Mouse (Mus musculus) T-helper 2 cell (primary cell): ENCODE data around the gene Wwp2.
"Not testable (repeated sequence)": the region's sequence is repeated elsewhere in the genome, so short reads cannot be mapped to it uniquely, and the experiment has no call there.

Experiments used
- in situ Hi-C: fragments of 300-600 bp; cut with MboI, MseI; formaldehyde crosslinking; loops from one replicate; pipeline ENCODE4 v1.15.1; 2025; ENCODE audit warnings: high pct_unique_total_duplicates

Wwp2 gene

DNA sequence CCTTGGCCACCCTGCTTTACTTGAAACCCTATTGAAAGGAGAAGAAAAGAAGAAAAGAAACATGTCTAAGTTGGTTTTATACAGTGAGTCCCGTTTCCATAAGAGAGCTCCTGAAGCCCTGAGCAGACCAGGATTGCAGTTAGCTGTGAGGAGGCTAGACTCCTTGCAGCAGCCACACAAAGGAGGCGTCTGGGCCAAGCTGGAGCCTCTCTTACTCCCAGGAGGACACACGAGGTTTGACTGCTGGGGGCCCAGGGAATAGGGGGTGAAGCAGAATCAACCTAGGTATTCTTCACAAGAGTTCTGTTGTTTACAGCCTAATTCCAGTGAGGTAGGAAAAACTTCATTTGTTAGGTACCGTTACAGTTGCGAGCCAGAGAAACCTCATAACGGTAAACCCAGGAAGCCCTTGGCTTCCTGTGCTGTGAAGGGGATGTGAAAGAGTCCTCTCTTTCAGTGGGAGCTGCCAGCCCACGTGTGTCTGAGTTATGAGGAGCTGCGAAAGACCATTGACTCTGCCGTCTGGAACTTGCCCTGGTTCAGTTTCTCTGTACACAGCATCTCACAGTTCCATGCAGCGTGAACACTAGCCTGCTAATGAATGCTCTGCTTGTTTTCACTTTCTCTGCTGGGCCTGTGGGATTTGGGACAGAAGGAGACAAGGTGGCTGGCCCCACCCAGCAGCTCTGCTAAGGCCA is 36.4 kb downstream of the Wwp2 start:
- in situ Hi-C loops, result no loop called here

- in situ Hi-C loops, result no loop called here
These were observed 37.2 kb downstream of the Wwp2 start for GRCm38 (mm10) chr8:107473369-107473768.

GRCm38 (mm10) chr8:107475613-107476012 is 39.4 kb downstream of the Wwp2 start:
- in situ Hi-C loops, result no loop called here

- in situ Hi-C loops, result not testable (repeated sequence)
These were observed 40.6 kb downstream of the Wwp2 start for GRCm38 (mm10) chr8:107476786-107477185.

DNA sequence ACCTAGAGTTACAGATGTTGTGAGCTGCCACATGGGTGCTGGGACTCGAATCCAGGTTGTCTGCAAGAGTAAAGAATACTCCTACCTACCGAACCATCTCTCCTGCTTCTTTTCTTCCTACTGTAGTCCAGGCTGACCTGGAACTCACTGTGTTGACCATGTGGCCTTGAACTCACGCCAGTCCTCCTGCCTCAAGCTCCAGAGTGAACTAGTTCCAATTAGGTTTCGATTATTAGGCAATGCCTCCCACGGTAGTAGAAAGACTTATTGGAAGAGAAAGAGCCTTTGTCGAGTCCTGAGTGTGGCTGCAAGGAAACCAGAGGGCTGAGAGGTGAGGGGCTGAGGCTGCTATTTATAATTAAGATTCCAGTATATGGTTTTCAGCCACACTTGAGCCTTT is 42.6 kb downstream of the Wwp2 start:
- in situ Hi-C loops, result no loop called here

DNA sequence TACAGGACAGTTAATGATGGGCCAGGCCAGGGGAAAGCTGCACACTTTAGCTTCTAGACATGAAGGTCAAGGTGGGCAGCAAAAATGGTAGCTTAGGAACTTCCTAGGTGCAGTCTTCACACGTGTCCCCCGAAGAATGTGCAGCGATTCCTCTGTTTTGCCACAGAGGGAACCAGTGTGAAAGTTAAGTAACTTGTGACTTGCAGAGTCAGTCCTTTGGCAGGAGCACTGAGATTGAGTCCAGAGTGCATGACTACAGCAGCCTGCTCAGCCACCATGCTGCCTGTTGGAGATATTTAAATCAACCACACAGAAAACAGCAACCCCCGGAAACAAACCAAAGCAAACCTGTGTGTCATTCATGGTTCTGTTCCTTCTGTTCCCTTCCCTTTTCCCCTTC is 44.3 kb downstream of the Wwp2 start:
- in situ Hi-C loops, result no loop called here

GRCm38 (mm10) chr8:107483250-107483649 is 47.1 kb downstream of the Wwp2 start:
- in situ Hi-C loops, result no loop called here

- in situ Hi-C loops, result no loop called here
These were observed 48.8 kb downstream of the Wwp2 start for GRCm38 (mm10) chr8:107484956-107485355.

GRCm38 (mm10) chr8:107488551-107488950 is 52.4 kb downstream of the Wwp2 start:
- in situ Hi-C loops, result no loop called here

DNA sequence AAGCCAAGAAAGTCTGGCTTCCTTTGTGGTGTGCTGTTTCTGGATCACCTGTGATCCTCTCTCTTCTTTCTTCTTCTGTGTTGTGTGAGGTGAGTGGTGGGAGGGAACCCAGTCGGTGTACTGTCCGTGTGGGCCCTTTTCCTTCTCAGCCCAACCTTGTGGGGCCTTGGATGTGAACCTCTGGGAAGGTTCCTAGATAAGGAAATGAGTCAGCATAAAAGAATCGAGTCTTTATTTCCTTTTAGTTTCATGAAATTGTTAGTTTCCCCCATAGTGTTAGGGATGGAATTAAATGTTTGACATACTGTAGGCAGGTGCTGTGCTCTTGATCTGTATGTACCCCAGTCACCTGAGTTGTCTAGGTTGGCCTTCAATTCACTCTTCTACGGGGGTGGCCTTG is 52.9 kb downstream of the Wwp2 start:
- in situ Hi-C loops, result no loop called here

GRCm38 (mm10) chr8:107489921-107490320 is 53.8 kb downstream of the Wwp2 start:
- in situ Hi-C loops, result loop anchor here (5.0 kb wide), 1 partner anchor 43 kb away; no protein-coding TSS in a partner anchor

- in situ Hi-C loops, result loop anchor here (5.0 kb wide), 1 partner anchor 43 kb away; no protein-coding TSS in a partner anchor
These were observed 54.5 kb downstream of the Wwp2 start for GRCm38 (mm10) chr8:107490649-107491048.

DNA sequence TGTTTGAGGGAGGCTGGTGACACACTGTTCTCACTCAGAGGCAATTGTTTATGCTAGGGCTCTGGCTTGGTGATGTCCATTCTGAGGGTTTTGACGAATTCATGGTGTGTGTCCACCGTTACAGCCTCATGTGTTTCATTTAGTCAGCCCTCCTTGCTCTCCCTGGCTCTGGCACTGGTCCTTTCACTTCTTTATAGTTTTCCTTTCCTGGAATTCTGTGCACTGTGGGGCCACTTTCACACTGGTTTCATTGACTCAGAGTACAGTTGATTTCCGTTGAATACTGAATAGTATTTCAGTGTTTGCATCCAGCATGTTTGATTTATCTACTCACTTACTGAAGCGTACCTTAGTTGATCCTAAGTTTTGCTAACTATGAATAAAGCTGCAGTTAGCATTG is 55.0 kb downstream of the Wwp2 start:
- in situ Hi-C loops, result loop anchor here (5.0 kb wide), 1 partner anchor 44 kb away; no protein-coding TSS in a partner anchor

DNA sequence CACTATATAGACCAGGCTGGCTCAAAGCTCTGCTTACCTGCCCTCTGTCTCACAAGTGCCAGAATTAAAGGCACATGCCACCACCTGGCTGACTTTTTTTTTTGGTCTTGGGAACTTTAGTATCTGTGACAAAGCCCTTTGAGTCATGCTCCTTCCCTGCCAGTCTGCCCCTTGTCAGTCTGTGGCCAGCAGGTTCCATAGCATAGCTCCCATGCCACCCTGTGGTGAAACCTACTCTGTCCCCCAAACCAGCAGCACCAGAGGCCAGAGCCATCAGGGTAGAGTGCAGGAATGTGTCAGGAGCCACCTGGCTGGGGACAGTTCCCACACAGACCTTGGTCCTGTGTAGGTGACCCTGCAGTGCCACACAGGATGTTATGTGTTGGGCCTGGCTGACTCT is 55.7 kb downstream of the Wwp2 start:
- in situ Hi-C loops, result loop anchor here (5.0 kb wide), 1 partner anchor 45 kb away; no protein-coding TSS in a partner anchor

- in situ Hi-C loops, result loop anchor here (5.0 kb wide), 1 partner anchor 46 kb away; no protein-coding TSS in a partner anchor
These were observed 56.6 kb downstream of the Wwp2 start for GRCm38 (mm10) chr8:107492802-107493201.

DNA sequence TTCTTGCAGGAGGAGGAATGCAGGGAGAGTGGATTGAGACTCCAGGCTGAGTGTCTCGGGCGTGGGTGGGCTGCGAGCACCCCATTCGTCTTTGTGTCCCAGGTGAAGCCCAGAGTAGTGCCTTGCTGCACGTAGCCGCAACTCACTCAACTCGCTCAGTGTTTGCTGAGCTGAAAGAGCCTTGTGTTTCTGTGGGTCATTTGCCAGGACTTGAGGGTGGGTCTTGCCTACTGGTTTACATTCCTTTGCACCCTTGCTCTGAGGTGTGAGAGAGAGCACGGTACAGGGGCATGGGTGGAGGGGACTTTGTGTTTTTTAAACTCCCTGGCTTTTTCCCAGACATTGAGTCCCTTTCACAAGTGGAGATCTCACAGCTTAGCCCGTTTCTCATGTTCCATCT is 59.3 kb downstream of the Wwp2 start:
- in situ Hi-C loops, result no loop called here

DNA sequence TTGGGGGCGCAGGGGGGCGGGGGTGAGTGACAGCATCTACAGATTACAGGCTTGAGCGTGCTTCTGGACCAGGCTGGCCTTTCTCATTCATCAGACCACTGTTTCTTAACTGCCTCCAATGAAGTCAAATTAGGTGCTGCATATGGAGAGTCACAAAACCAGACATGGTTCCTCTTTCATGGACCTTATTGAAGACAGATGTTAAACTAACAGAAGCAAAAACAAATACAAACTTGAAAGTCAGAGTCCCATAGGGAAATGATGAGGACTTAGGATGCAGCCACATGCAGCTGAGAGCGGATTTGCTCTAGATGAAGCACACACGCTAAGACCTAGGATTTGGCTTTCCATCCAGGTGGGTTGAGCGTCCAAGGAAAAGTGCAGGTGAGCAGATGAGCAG is 61.5 kb downstream of the Wwp2 start:
- in situ Hi-C loops, result no loop called here

GRCm38 (mm10) chr8:107498390-107498789 is 62.2 kb downstream of the Wwp2 start:
- in situ Hi-C loops, result no loop called here

DNA sequence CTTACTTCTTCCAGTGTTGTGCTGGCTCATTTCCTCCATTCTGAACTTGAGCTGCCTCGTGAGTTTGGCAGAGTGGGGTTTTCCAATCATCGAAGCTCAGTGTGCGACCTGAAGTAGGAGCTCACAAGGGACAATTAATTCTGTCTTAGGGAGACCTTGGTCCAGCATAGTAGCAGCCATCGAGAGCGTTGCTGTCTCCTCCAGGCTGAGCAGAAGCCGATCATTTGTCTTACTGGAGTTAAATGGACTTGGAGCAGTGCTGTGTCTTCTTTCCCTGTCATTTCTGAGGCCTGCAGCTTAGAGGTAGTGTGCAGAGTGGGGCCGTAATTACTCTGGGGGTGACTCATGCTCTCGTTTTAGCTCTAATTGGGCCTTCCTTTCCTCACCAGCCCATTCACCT is 62.6 kb downstream of the Wwp2 start:
- in situ Hi-C loops, result no loop called here

- in situ Hi-C loops, result no loop called here
These were observed 63.4 kb downstream of the Wwp2 start for GRCm38 (mm10) chr8:107499519-107499918.

GRCm38 (mm10) chr8:107502407-107502806 is 66.2 kb downstream of the Wwp2 start:
- in situ Hi-C loops, result no loop called here

GRCm38 (mm10) chr8:107502922-107503321 is 66.8 kb downstream of the Wwp2 start:
- in situ Hi-C loops, result no loop called here

DNA sequence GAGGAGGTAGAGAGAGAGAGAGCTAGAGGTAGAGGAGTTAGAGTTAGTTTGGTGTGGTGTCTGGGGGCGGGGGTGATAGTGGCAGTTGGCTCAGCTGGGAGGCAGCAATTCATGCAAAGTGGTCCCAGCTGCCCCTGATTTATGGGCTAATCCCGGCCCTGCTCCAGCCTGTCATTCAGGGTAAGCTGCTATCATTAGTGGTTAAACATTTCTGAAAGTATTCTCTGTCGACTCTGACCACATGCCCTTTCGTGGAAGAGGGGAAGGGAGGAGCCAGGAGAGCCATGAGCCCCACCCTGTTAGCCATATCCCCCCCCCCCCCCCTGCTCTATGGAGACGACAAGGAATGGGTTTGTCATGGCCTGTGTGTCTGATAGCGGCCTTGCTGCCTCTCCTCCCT is 67.2 kb downstream of the Wwp2 start:
- in situ Hi-C loops, result no loop called here
